Mouse (Mus musculus) central nervous system, embryonic 18 days (tissue): Measurements from ENCODE around the gene Srp14. TPM values are rescaled to one million over a fixed set of nuclear protein-coding genes. Genes with fewer than 3 reads are reported as not detected.

Experiments used
- polyA plus RNA-seq: library from polyadenylated mRNA; depleted of rRNA; stranded (reverse); fragments of >200 nt; gene quantifications from 2 replicates; pipeline ENCODE4 v1.2.3, GENCODE M21; 2012; rRNA removed

Gene Srp14
- polyA plus RNA-seq: 230 and 254 TPM in 2 replicates

GRCm38 (mm10) chr2:118479550-118479909, at the start of gene Srp14:
Gene Srp14, minus strand, starts transcription at chr2:118479711.

Other genes starting within 250 kb of the Srp14 start
- gene Fsip1, start 222.7 kb downstream of the Srp14 start, polyA plus RNA-seq: 4.7 and 5.4 TPM in 2 replicates
- 3.4 and 3.8 TPM in 2 replicates for gene Gpr176, start 106.3 kb downstream of the Srp14 start, polyA plus RNA-seq
- gene Eif2ak4, start 91.1 kb downstream of the Srp14 start, polyA plus RNA-seq: 19.1 and 20.2 TPM in 2 replicates
- 4.5 and 5.0 TPM in 2 replicates for gene Bmf, start 70.0 kb upstream of the Srp14 start, polyA plus RNA-seq
- 7.8 and 11.1 TPM in 2 replicates for gene Bub1b, start 118.5 kb upstream of the Srp14 start, polyA plus RNA-seq
- gene Pak6, start 183.6 kb upstream of the Srp14 start, polyA plus RNA-seq: 46.3 and 57.9 TPM in 2 replicates
- 1.1 and 1.2 TPM in 2 replicates for gene Ankrd63, start 224.3 kb upstream of the Srp14 start, polyA plus RNA-seq
- gene Plcb2, start 248.7 kb upstream of the Srp14 start, polyA plus RNA-seq: 1.2 TPM in 2 replicates